Mouse (Mus musculus) kidney, embryonic 14.5 days (tissue): ENCODE measurements around the gene Lingo2. TPM values are rescaled to one million over a fixed set of nuclear protein-coding genes. Genes with fewer than 3 reads are reported as not detected.

Experiments used
- ATAC-seq: fragments of 200-750 bp; cut with Nextera tagmentation; 2 replicates; pipeline ENCODE4 v1.8.0; 2017; ENCODE audit warnings: moderate number of reproducible peaks, mild to moderate bottlenecking, moderate TSS enrichment, moderate library complexity; ENCODE audit not compliant: low FRiP score, low TSS enrichment
- H3K27ac ChIP-seq: fragments of 300-500 bp; sonication (generic); 2 replicates; pipeline ENCODE4 v1.5.1; 2014; ENCODE audit warnings: low read depth, mild to moderate bottlenecking, low read length, moderate library complexity, mixed read lengths
- H3K27me3 ChIP-seq: fragments of 300-500 bp; sonication (generic); 2 replicates; pipeline ENCODE4 v1.6.1; 2014; ENCODE audit warnings: mild to moderate bottlenecking, low read length; ENCODE audit not compliant: control insufficient read depth, insufficient read depth
- H3K36me3 ChIP-seq: fragments of 300-500 bp; sonication (generic); 2 replicates; pipeline ENCODE4 v1.6.1; 2014; ENCODE audit warnings: low read length, mixed read lengths; ENCODE audit not compliant: control insufficient read depth, insufficient read depth
- H3K4me1 ChIP-seq: fragments of 300-500 bp; sonication (generic); 2 replicates; pipeline ENCODE4 v1.6.1; 2014; ENCODE audit warnings: low read length, mixed read lengths; ENCODE audit not compliant: control insufficient read depth, insufficient read depth
- H3K4me2 ChIP-seq: fragments of 300-500 bp; sonication (generic); replicated peaks from 2 replicates; pipeline ENCODE4 v1.6.1; 2014; ENCODE audit warnings: low read depth, mild to moderate bottlenecking, low read length
- H3K4me3 ChIP-seq: fragments of 300-500 bp; sonication (generic); 2 replicates; pipeline ENCODE4 v1.5.1; 2014; ENCODE audit warnings: mild to moderate bottlenecking, low read length
- H3K9ac ChIP-seq: fragments of 300-500 bp; sonication (generic); 2 replicates; pipeline ENCODE4 v1.6.1; 2014; ENCODE audit warnings: low read depth, mild to moderate bottlenecking, low read length, moderate library complexity
- H3K9me3 ChIP-seq: fragments of 300-500 bp; sonication (generic); 2 replicates; pipeline ENCODE4 v1.6.1; 2016; ENCODE audit warnings: low read length; ENCODE audit not compliant: control insufficient read depth
- WGBS: fragments of 180-500 bp; shearing (Covaris S2); extraction: QIAGEN DNeasy Blood & Tissue Kit; methylation state at CpG from one replicate; pipeline ENCODE4 v1.1.7; 2014; 5-methylcytosine and 5-hydroxymethylcytosine counted together
- polyA plus RNA-seq: library from polyadenylated mRNA; unstranded; fragments of >200 nt; fragmentation: Nextera tagmentation; extraction: Ambion mirVana; gene quantifications from 2 replicates; pipeline ENCODE4 v1.2.1, GENCODE M21; 2014

Gene Lingo2
- polyA plus RNA-seq, 1 experiment from 2014 or later = 0.41 TPM

- H3K9me3 ChIP-seq = no peaks in the 10 kb centered on the region
- no peaks in the 10 kb centered on the region for H3K36me3 ChIP-seq
- no peak overlapping the region for H3K4me2 ChIP-seq
- no peaks in the 10 kb centered on the region for H3K4me1 ChIP-seq
- ATAC-seq = no peak
- H3K27ac ChIP-seq = no peak overlapping the region
- H3K9ac ChIP-seq = no peak overlapping the region
- no peak overlapping the region for H3K4me3 ChIP-seq
- H3K27me3 ChIP-seq = no peaks in the 10 kb centered on the region
These were observed 76.8 kb downstream of the Lingo2 start for GRCm38 (mm10) chr4:36874781-36875180.

GRCm38 (mm10) chr4:36824982-36825381, 126.6 kb downstream of the Lingo2 start:
- H3K4me3 ChIP-seq = no peak overlapping the region
- no peaks in the 10 kb centered on the region for H3K27me3 ChIP-seq
- no peak overlapping the region for H3K4me2 ChIP-seq

GRCm38 (mm10) chr4:36821914-36822313, 129.6 kb downstream of the Lingo2 start:
- H3K4me1 ChIP-seq = no peaks in the 10 kb centered on the region
- no peaks in the 10 kb centered on the region for H3K27me3 ChIP-seq
- H3K9me3 ChIP-seq = no peaks in the 10 kb centered on the region
- no peak overlapping the region for H3K9ac ChIP-seq
- H3K4me2 ChIP-seq = no peak overlapping the region
- H3K36me3 ChIP-seq = no peaks in the 10 kb centered on the region
- ATAC-seq = no peak
- H3K27ac ChIP-seq = no peak overlapping the region
- no peak overlapping the region for H3K4me3 ChIP-seq

More at GRCm38 (mm10) chr4:36824982-36825381, 126.6 kb downstream of the Lingo2 start:
- no peaks in the 10 kb centered on the region for H3K36me3 ChIP-seq
- no peaks in the 10 kb centered on the region for H3K9me3 ChIP-seq
- H3K27ac ChIP-seq = no peak overlapping the region
- H3K9ac ChIP-seq = no peak overlapping the region
- no peak for ATAC-seq
- no peaks in the 10 kb centered on the region for H3K4me1 ChIP-seq

- Histone ChIP-seq H3K27me3 (no peaks in the 10 kb centered on the region), H3K9ac (no peak overlapping the region), H3K4me3 (no peak overlapping the region), H3K4me1 (no peaks in the 10 kb centered on the region), H3K27ac (no peak overlapping the region), H3K36me3 (no peaks in the 10 kb centered on the region), H3K9me3 (no peaks in the 10 kb centered on the region), H3K4me2 (no peak overlapping the region)
- WGBS = 88% methylated on average over 4 of the region's 4 CpGs
- no peak for ATAC-seq
These were observed 176.5 kb downstream of the Lingo2 start for GRCm38 (mm10) chr4:36775088-36775487.

- 53% methylated on average over 2 of the region's 2 CpGs for WGBS
- Histone ChIP-seq H3K9me3 (no peaks in the 10 kb centered on the region), H3K4me3 (no peak overlapping the region), H3K4me2 (no peak overlapping the region), H3K36me3 (no peaks in the 10 kb centered on the region), H3K9ac (no peak overlapping the region), H3K4me1 (no peaks in the 10 kb centered on the region), H3K27ac (no peak overlapping the region), H3K27me3 (no peaks in the 10 kb centered on the region)
- ATAC-seq = no peak
These were observed 220.9 kb downstream of the Lingo2 start for GRCm38 (mm10) chr4:36730691-36731090.

- Histone ChIP-seq H3K36me3 (no peaks in the 10 kb centered on the region), H3K9me3 (no peaks in the 10 kb centered on the region)
- WGBS = 76% methylated on average over 1 of the region's 1 CpGs
These were observed 235.1 kb downstream of the Lingo2 start for GRCm38 (mm10) chr4:36716411-36716810.

GRCm38 (mm10) chr4:36698888-36699287, 252.7 kb downstream of the Lingo2 start:
- H3K4me3 ChIP-seq = no peak overlapping the region
- no peak overlapping the region for H3K27ac ChIP-seq
- no peaks in the 10 kb centered on the region for H3K27me3 ChIP-seq
- WGBS = 84% methylated on average over 3 of the region's 3 CpGs
- ATAC-seq = no peak
- no peaks in the 10 kb centered on the region for H3K36me3 ChIP-seq
- no peaks in the 10 kb centered on the region for H3K4me1 ChIP-seq
- no peak overlapping the region for H3K4me2 ChIP-seq
- H3K9me3 ChIP-seq = no peaks in the 10 kb centered on the region
- H3K9ac ChIP-seq = no peak overlapping the region

More at GRCm38 (mm10) chr4:36716411-36716810, 235.1 kb downstream of the Lingo2 start:
- no peak overlapping the region for H3K9ac ChIP-seq
- ATAC-seq = no peak
- no peak overlapping the region for H3K4me2 ChIP-seq
- no peaks in the 10 kb centered on the region for H3K27me3 ChIP-seq
- H3K4me3 ChIP-seq = no peak overlapping the region
- no peak overlapping the region for H3K27ac ChIP-seq
- H3K4me1 ChIP-seq = no peaks in the 10 kb centered on the region

- no peaks in the 10 kb centered on the region for H3K4me1 ChIP-seq
- no peak overlapping the region for H3K27ac ChIP-seq
- no peak for ATAC-seq
- H3K9ac ChIP-seq = no peak overlapping the region
- no peaks in the 10 kb centered on the region for H3K27me3 ChIP-seq
- no peak overlapping the region for H3K4me2 ChIP-seq
- no peaks in the 10 kb centered on the region for H3K9me3 ChIP-seq
- H3K4me3 ChIP-seq = no peak overlapping the region
- no peaks in the 10 kb centered on the region for H3K36me3 ChIP-seq
- WGBS = 63% methylated on average over 2 of the region's 2 CpGs
These were observed 254.7 kb downstream of the Lingo2 start for GRCm38 (mm10) chr4:36696810-36697209.

GRCm38 (mm10) chr4:36659920-36660319, 291.6 kb downstream of the Lingo2 start:
- 81% methylated on average over 2 of the region's 2 CpGs for WGBS

GRCm38 (mm10) chr4:36647753-36648152, 303.8 kb downstream of the Lingo2 start:
- H3K4me3 ChIP-seq = no peak overlapping the region
- H3K27me3 ChIP-seq = no peaks in the 10 kb centered on the region
- H3K27ac ChIP-seq = no peak overlapping the region
- no peak for ATAC-seq
- H3K4me1 ChIP-seq = no peaks in the 10 kb centered on the region
- no peaks in the 10 kb centered on the region for H3K9me3 ChIP-seq
- H3K9ac ChIP-seq = no peak overlapping the region
- no peaks in the 10 kb centered on the region for H3K36me3 ChIP-seq
- H3K4me2 ChIP-seq = no peak overlapping the region

More at GRCm38 (mm10) chr4:36659920-36660319, 291.6 kb downstream of the Lingo2 start:
- no peak for ATAC-seq
- Histone ChIP-seq H3K4me2 (no peak overlapping the region), H3K9ac (no peak overlapping the region), H3K9me3 (no peaks in the 10 kb centered on the region), H3K36me3 (no peaks in the 10 kb centered on the region), H3K4me3 (no peak overlapping the region), H3K27me3 (no peaks in the 10 kb centered on the region), H3K4me1 (no peaks in the 10 kb centered on the region), H3K27ac (no peak overlapping the region)
